In the genomic region with DNA sequence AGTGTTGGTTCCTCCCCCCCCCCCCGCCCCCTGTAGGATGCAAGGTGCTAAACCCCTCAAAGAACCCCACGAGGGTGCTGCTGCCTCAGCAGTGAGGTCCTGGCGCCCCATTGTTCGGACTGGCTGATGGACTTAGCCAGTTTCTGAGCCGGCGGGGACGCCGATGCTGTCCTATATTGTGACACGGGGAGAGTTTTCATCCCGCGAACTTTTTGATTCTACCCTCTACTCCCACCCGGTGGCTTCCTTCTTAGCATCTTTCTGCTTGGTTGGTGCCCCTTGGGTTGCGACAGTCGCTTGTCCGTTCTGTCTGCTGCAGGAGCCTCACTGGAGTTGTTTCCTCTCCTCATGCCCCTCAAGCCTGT, we compare ENCODE assay signal across 9 mouse cellular contexts. TPM values are rescaled to one million over a fixed set of nuclear protein-coding genes. Genes with fewer than 3 reads are reported as not detected.
DNase-seq lines count a peak whose midpoint lies in the region; ATAC-seq lines count a peak whose summit lies in the region.
"Had no signal": no experiment of that assay in that cellular context is flagged by ENCODE, and none has a peak within 500 bp of the region (broad histone marks: within the 10 kb centered on the region; RNA-seq: fewer than 3 reads in every experiment).

No protein-coding gene starts in this region.

- peak; percentile 76 for ATAC-seq in forebrain, embryonic 15.5 days (replicated peaks)
- peak; percentile 70 for ATAC-seq in kidney, embryonic 16.5 days (ENCODE audit: low FRiP score, low TSS enrichment)
- ATAC-seq in liver, embryonic 16.5 days (ENCODE audit: low read depth): no peak
- peak; percentile 77 for ATAC-seq in neural tube, embryonic 13.5 days (ENCODE audit: low read depth)
- no peak for ATAC-seq in erythroid progenitor cell, adult 5-6 weeks (replicated peaks; ENCODE audit: low FRiP score, poor library complexity, severe bottlenecking)

- peak overlapping the region; percentile 62 for H3K4me2 ChIP-seq in forebrain, embryonic 15.5 days (replicated peaks)
- peak overlapping the region; percentile 90 for H3K4me2 ChIP-seq in kidney, embryonic 16.5 days (replicated peaks; ENCODE audit: low read depth, low read length)
- peak overlapping the region; percentile 91 for H3K4me2 ChIP-seq in liver, embryonic 16.5 days (ENCODE audit: low read depth, low read length)
- H3K4me2 ChIP-seq in neural tube, embryonic 13.5 days: peak overlapping the region; percentile 73

- H3K4me3 ChIP-seq in forebrain, embryonic 15.5 days: peak overlapping the region; percentile 98
- H3K4me3 ChIP-seq in kidney, embryonic 16.5 days (ENCODE audit: low read length): peak overlapping the region; percentile 84
- peak overlapping the region; percentile 66 for H3K4me3 ChIP-seq in liver, embryonic 16.5 days (ENCODE audit: low read depth, low read length)
- H3K4me3 ChIP-seq in neural tube, embryonic 13.5 days: peak overlapping the region; percentile 91

- peak overlapping the region; percentile 99 for H3K27ac ChIP-seq in forebrain, embryonic 15.5 days (replicated peaks)
- H3K27ac ChIP-seq in kidney, embryonic 16.5 days (ENCODE audit: low read length): peak overlapping the region; percentile 90
- H3K27ac ChIP-seq in liver, embryonic 16.5 days (ENCODE audit: low read length): no peak overlapping the region
- H3K27ac ChIP-seq in neural tube, embryonic 13.5 days (replicated peaks): peak overlapping the region; percentile 99

- DNase-seq in gastrocnemius, postnatal 14 days: peak; percentile 10
- no peak for DNase-seq in gastrocnemius, postnatal 25 days
- peak; percentile 35 to 42 for DNase-seq in adrenal gland, postnatal 36 days

- no peaks in the 10 kb centered on the region for H3K27me3 ChIP-seq in forebrain, embryonic 15.5 days
- H3K27me3 ChIP-seq in kidney, embryonic 16.5 days (ENCODE audit: insufficient read depth, low read length): peaks cover 4% of the 10 kb centered on the region; the same call in 1 of the 2 replicates
- H3K27me3 ChIP-seq in liver, embryonic 16.5 days (ENCODE audit: control insufficient read depth, insufficient read depth, low read depth, low read length): peaks cover 46% of the 10 kb centered on the region
- H3K27me3 ChIP-seq in neural tube, embryonic 13.5 days: no peaks in the 10 kb centered on the region

- H3K36me3 ChIP-seq in forebrain, embryonic 15.5 days: no peaks in the 10 kb centered on the region
- H3K36me3 ChIP-seq in kidney, embryonic 16.5 days (ENCODE audit: insufficient read depth, low read length): no peaks in the 10 kb centered on the region
- no peaks in the 10 kb centered on the region for H3K36me3 ChIP-seq in liver, embryonic 16.5 days (ENCODE audit: control insufficient read depth, insufficient read depth)
- no peaks in the 10 kb centered on the region for H3K36me3 ChIP-seq in neural tube, embryonic 13.5 days

- no peaks in the 10 kb centered on the region for H3K9me3 ChIP-seq in forebrain, embryonic 15.5 days
- no peaks in the 10 kb centered on the region for H3K9me3 ChIP-seq in kidney, embryonic 16.5 days (ENCODE audit: low read length)
- H3K9me3 ChIP-seq in liver, embryonic 16.5 days (replicated peaks; ENCODE audit: control insufficient read depth, low read length): no peaks in the 10 kb centered on the region
- no peaks in the 10 kb centered on the region for H3K9me3 ChIP-seq in neural tube, embryonic 13.5 days

- peak overlapping the region; percentile 99 for H3K9ac ChIP-seq in forebrain, embryonic 15.5 days (replicated peaks)
- peak overlapping the region; percentile 82 for H3K9ac ChIP-seq in kidney, embryonic 16.5 days (replicated peaks; ENCODE audit: low read length)
- H3K9ac ChIP-seq in liver, embryonic 16.5 days (ENCODE audit: low read depth, low read length): no peak overlapping the region
- H3K9ac ChIP-seq in neural tube, embryonic 13.5 days: peak overlapping the region; percentile 97

- WGBS in forebrain, embryonic 15.5 days: 0% methylated on average over 15 of the region's 15 CpGs
- WGBS in kidney, embryonic 16.5 days: 1% methylated on average over 15 of the region's 15 CpGs
- WGBS in liver, embryonic 16.5 days (ENCODE audit: insufficient replicate concordance): 1% methylated on average over 15 of the region's 15 CpGs
- WGBS in neural tube, embryonic 13.5 days: 0% methylated on average over 15 of the region's 15 CpGs

- H3K4me1 ChIP-seq in forebrain, embryonic 15.5 days: peaks cover 11% of the 10 kb centered on the region
- peaks cover 6% of the 10 kb centered on the region; the same call in 1 of the 2 replicates for H3K4me1 ChIP-seq in kidney, embryonic 16.5 days (ENCODE audit: insufficient read depth, low read length)
- peaks cover 3% of the 10 kb centered on the region; the same call in 1 of the 2 replicates for H3K4me1 ChIP-seq in liver, embryonic 16.5 days (ENCODE audit: control insufficient read depth, low read depth, low read length)
- H3K4me1 ChIP-seq in neural tube, embryonic 13.5 days (replicated peaks): peaks cover 12% of the 10 kb centered on the region

- intact Hi-C loops in gastrocnemius, postnatal 14 days (cut with DNase I; ENCODE audit: low total_unique reads): no loop called here

RNA-seq across cellular contexts. Expression of a gene that starts 0.6 kb away (rescaled TPM):
- total RNA-seq in gastrocnemius, postnatal 14 days (2021): under 1 TPM; 0.11 to 0.23 TPM
- total RNA-seq in gastrocnemius, postnatal 25 days (2021): under 1 TPM; 0.11 to 0.13 TPM
- 1 to 10 TPM; 3.6 to 5.1 TPM for total RNA-seq in adrenal gland, postnatal 36 days (2021)
- polyA plus RNA-seq in forebrain, embryonic 15.5 days (2015; fragmentation: Nextera tagmentation; extraction: Ambion mirVana): 9.2 and 9.5 TPM in 2 replicates
- 1.6 and 2.1 TPM in 2 replicates for polyA plus RNA-seq in kidney, embryonic 16.5 days (2015; fragmentation: Nextera tagmentation; extraction: Ambion mirVana)
- polyA plus RNA-seq in liver, embryonic 16.5 days (2015; fragmentation: Nextera tagmentation; extraction: Ambion mirVana): 0.01 and 0.06 TPM in 2 replicates
- 7.7 and 8.1 TPM in 2 replicates for polyA plus RNA-seq in neural tube, embryonic 13.5 days (2015; fragmentation: Nextera tagmentation; extraction: Ambion mirVana)
- total RNA-seq in erythroid progenitor cell, adult 5-6 weeks (2015; ENCODE audit: low replicate concordance): not detected in 2 replicates
- total RNA-seq in erythroid progenitor cell, adult 5-6 weeks (2017; ENCODE audit: low replicate concordance): not detected in 2 replicates

RNA-seq across cellular contexts. Expression of a gene that starts 55.1 kb away (rescaled TPM):
- 1 to 10 TPM; 2.7 to 2.9 TPM for total RNA-seq in gastrocnemius, postnatal 14 days (2021)
- total RNA-seq in gastrocnemius, postnatal 25 days (2021): 1 to 10 TPM; 2.0 to 2.3 TPM
- total RNA-seq in adrenal gland, postnatal 36 days (2021): 1 to 10 TPM; 1.9 to 2.6 TPM
- polyA plus RNA-seq in forebrain, embryonic 15.5 days (2015; fragmentation: Nextera tagmentation; extraction: Ambion mirVana): 0.59 and 0.73 TPM in 2 replicates
- 1.9 and 2.0 TPM in 2 replicates for polyA plus RNA-seq in kidney, embryonic 16.5 days (2015; fragmentation: Nextera tagmentation; extraction: Ambion mirVana)
- 0.11 and 0.12 TPM in 2 replicates for polyA plus RNA-seq in liver, embryonic 16.5 days (2015; fragmentation: Nextera tagmentation; extraction: Ambion mirVana)
- polyA plus RNA-seq in neural tube, embryonic 13.5 days (2015; fragmentation: Nextera tagmentation; extraction: Ambion mirVana): 1.2 and 2.7 TPM in 2 replicates
- total RNA-seq in erythroid progenitor cell, adult 5-6 weeks (2015; ENCODE audit: low replicate concordance): not detected in 2 replicates
- total RNA-seq in erythroid progenitor cell, adult 5-6 weeks (2017; ENCODE audit: low replicate concordance): not detected in 2 replicates
- total RNA-seq: neutrophil, adult 5-6 weeks had no signal

Comparison
In these comparisons a context has a peak if more than half of its experiments do, and no peak if none do; other contexts are left out.
1. ATAC-seq: peak in forebrain, embryonic 15.5 days (single experiment), kidney, embryonic 16.5 days (single experiment) and neural tube, embryonic 13.5 days (single experiment); none in liver, embryonic 16.5 days (single experiment) and erythroid progenitor cell, adult 5-6 weeks (single experiment).
2. Peak in every context shown above with its lines, with median percentiles within 50 percentile points of each other: H3K4me2 ChIP-seq and H3K4me3 ChIP-seq.